Mouse (Mus musculus): ENCODE measurements around the gene Gm614. TPM values are rescaled to one million over a fixed set of nuclear protein-coding genes. Genes with fewer than 3 reads are reported as not detected.
A peak's percentile ranks its signal among the peaks of the same experiment; 100 is the strongest.

The Gm614 gene
- polyA plus RNA-seq, 1 experiment from 2014 or later: not detected

GRCm38 (mm10) chrX:101221834-101222795 is 41.7 kb downstream of the Gm614 start, which contains the start of gene Snx12:
TSS of gene Snx12 (minus strand) at chrX:101222563.
- 16% methylated on average over 45 of the region's 55 CpGs for WGBS
- peak within 1 kb of the TSS; percentile 63 for H3K4me2 ChIP-seq (ENCODE audit: low read depth, low read length)
- H3K36me3 ChIP-seq (ENCODE audit: control insufficient read depth, insufficient read depth, low read length): no peaks in the 10 kb centered on the region
- H3K4me3 ChIP-seq (ENCODE audit: low read length): peak within 1 kb of the TSS; percentile 66
- H3K27ac ChIP-seq (ENCODE audit: low read length): peak within 1 kb of the TSS; percentile 76
- H3K27me3 ChIP-seq (ENCODE audit: control insufficient read depth, insufficient read depth, low read depth, low read length): no peaks in the 10 kb centered on the region; the same call in 1 of the 2 replicates
- peak within 1 kb of the TSS; percentile 74 for H3K9ac ChIP-seq (ENCODE audit: low read length)
- no peaks in the 10 kb centered on the region for H3K9me3 ChIP-seq (ENCODE audit: control insufficient read depth, low read length)
- peak; percentile 97 for ATAC-seq (ENCODE audit: low read depth)
- peaks cover 5% of the 10 kb centered on the region; the same call in 1 of the 2 replicates for H3K4me1 ChIP-seq (replicated peaks; ENCODE audit: control insufficient read depth, insufficient read depth, low read length)

Other genes with a start within 250 kb of the Gm614 start
- 0.25 and 0.33 TPM in 2 replicates for gene Tex11, start 204.3 kb downstream of the Gm614 start, polyA plus RNA-seq (2015; fragmentation: Nextera tagmentation; extraction: Ambion mirVana)
- 0.67 and 0.74 TPM in 2 replicates for gene Slc7a3, start 178.0 kb downstream of the Gm614 start, polyA plus RNA-seq (2015; fragmentation: Nextera tagmentation; extraction: Ambion mirVana)
- 48.6 and 52.1 TPM in 2 replicates for gene Snx12, start 41.4 kb downstream of the Gm614 start, polyA plus RNA-seq (2015; fragmentation: Nextera tagmentation; extraction: Ambion mirVana)
- gene Foxo4, start 9.5 kb downstream of the Gm614 start, polyA plus RNA-seq (2015; fragmentation: Nextera tagmentation; extraction: Ambion mirVana): 2.2 and 2.5 TPM in 2 replicates
- gene Il2rg, start 4.3 kb upstream of the Gm614 start, polyA plus RNA-seq (2015; fragmentation: Nextera tagmentation; extraction: Ambion mirVana): 26.5 and 27.9 TPM in 2 replicates
- gene Gm20489, start 5.0 kb upstream of the Gm614 start, polyA plus RNA-seq (2015; fragmentation: Nextera tagmentation; extraction: Ambion mirVana): not detected in 2 replicates
- 34.2 and 34.9 TPM in 2 replicates for gene Med12, start 10.0 kb upstream of the Gm614 start, polyA plus RNA-seq (2015; fragmentation: Nextera tagmentation; extraction: Ambion mirVana)
- 4.2 and 4.9 TPM in 2 replicates for gene Nlgn3, start 35.2 kb upstream of the Gm614 start, polyA plus RNA-seq (2015; fragmentation: Nextera tagmentation; extraction: Ambion mirVana)
- gene Gjb1, start 112.4 kb upstream of the Gm614 start, polyA plus RNA-seq (2015; fragmentation: Nextera tagmentation; extraction: Ambion mirVana): 0.58 and 2.8 TPM in 2 replicates
- gene Zmym3, start 156.9 kb upstream of the Gm614 start, polyA plus RNA-seq (2015; fragmentation: Nextera tagmentation; extraction: Ambion mirVana): 31.4 and 33.2 TPM in 2 replicates
- 399 and 412 TPM in 2 replicates for gene Nono, start 165.3 kb upstream of the Gm614 start, polyA plus RNA-seq (2015; fragmentation: Nextera tagmentation; extraction: Ambion mirVana)
- 7.6 and 12.3 TPM in 2 replicates for gene Itgb1bp2, start 185.1 kb upstream of the Gm614 start, polyA plus RNA-seq (2015; fragmentation: Nextera tagmentation; extraction: Ambion mirVana)